Mouse (Mus musculus): ENCODE results near the gene Gtpbp4.
"Not testable (repeated sequence)": the region's sequence is repeated elsewhere in the genome, so short reads cannot be mapped to it uniquely, and the experiment has no call there.

The Gtpbp4 gene

DNA sequence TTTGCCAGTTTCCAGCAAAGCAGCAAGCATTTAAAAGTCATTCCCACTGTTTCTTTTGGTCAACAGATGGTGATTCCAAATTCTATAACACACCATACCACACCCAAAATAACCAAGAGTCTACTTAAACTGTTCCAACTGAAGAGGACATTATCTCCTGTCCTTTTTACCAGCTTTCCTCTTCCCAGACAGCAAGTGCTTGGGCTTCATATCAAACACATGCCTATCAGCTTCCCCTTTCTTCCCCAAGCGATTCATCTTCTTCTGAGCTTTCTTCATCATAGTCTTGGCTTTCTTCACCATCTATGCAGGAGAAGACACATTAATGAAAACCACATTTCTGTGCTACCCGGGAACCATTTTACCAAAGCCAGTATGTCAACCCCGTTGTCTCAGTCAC is 22.9 kb downstream of the Gtpbp4 start:
- in situ Hi-C loops (cut with MboI, MseI), result no loop called here

DNA sequence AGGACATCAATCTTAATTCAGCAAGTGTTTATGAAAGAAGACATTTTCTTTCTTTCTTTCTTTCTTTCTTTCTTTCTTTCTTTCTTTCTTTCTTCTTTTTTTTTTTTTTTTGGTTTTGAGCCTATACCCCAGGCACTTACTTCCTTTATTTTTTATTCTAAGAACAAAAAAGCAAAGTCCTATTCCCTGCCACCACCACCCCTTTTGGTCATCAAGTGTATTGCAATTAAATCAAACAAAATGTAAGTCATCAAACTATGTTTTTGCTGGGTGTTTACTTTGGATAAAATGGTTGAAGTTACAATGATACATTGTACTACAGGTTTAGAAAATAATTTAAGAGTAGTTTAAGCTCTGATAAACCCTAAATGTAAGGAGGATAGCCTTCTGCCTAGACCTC is 23.5 kb downstream of the Gtpbp4 start:
- in situ Hi-C loops (cut with MboI, MseI), result no loop called here

DNA sequence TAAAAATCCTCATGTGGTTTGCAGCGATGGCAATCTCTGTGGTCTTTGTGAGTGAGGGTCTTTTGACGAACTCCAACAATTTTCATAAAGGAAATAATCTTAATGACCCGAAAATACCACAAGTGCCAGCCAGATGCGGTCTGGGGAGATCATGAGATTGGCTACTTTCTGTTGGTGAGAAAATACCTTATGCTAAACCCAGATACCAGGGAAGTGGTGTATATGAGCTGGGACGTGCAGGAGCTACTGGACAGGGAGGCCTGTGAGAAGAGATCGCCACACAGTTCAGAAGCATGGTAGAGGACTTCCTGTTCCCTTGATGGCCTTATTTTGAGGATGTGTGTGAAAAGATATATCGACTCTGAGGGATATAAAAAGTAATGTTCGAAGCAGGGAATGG is 28.1 kb downstream of the Gtpbp4 start:
- in situ Hi-C loops (cut with MboI, MseI), result no loop called here

DNA sequence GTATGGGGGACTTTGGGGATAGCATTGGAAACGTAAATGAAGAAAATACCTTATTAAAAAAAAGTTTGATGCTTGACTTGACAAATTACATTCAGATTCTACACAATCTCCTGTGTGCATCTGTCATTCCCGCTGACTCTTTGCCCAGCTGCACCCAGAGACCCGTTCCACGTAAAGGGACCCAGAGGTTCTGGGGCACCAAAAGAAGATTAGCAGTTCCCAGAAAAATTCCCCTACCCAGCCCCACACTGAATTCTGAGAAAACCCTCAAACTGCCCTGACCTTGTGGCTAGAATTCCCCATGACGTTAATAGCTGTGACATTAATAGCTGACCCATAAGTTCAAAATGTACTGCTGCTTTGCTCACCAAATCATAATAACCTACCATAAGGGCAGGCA is 30.7 kb downstream of the Gtpbp4 start:
- in situ Hi-C loops (cut with MboI, MseI), result no loop called here

DNA sequence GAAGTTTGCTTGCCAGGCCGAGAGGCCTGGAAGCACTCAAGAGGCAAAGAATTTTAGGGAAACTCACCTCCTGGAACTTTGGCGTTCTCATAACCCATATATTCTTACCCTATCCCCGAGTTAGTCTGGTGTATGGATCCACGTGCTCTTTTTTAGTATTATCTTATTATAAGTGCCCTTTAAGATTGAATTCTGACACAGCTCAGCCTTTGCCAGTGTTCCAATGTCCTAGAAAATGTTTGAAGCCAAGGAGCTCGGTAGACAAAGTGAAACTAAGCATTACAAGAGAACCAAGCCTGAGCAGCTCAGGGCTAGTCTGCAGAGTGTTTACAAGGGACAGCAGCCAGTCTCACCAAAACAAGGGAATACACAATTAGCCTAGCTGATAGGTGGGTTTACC is 33.6 kb downstream of the Gtpbp4 start:
- in situ Hi-C loops (cut with MboI, MseI), result not testable (repeated sequence)

DNA sequence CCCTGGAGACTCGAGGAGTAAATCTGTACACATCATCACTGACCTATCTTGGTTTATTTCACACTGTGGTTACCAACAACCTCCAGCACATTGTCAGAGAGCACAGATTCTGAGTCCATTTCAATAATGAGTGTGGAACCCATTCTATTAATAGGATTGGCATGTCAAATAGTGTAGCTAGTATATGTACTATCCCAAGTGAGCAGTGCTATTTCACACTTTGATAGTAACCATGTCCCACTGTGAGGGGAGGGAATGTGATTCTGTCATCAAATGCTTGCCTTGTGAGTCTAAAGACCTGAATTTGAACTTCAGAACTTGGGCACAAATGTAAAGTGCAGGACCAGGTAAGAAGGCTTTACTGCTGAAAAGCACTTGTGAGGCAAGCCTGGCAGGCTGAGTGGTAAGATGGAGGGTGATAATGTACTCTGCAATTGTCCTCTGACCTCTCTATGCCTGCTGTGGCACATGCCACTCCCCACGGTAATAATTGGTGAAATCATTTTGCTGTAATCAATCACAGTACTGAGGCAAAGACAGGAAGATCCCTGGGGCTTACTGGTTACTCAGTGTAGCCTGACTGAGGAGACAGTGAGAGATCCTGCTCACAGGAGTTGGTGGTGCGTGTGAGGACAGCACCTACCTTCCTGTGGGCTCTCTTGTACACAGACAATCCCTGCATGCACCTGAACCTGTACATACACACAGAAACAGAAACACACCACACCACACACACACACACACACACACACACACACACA is 34.6 kb downstream of the Gtpbp4 start:
- in situ Hi-C loops (cut with MboI, MseI), result not testable (repeated sequence)

DNA sequence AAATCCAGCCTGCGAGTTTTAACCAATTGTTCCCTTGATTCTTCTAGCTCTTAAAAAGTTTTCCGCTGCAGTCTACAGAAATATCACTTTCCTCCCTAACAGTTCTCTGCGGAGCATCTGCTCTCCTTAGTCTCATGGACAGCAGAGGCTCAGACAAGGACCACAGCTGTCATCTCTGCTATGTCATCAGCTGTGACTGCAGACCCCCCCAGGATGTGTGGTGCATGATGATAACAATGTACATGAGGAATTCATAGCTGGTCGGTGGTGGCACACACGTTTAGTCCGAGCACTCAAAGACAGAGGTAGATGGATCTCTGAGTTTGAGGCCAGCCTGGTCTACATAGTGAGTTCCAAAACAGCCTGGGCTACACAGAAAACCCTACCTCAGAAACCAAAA is 36.3 kb downstream of the Gtpbp4 start:
- in situ Hi-C loops (cut with MboI, MseI), result not testable (repeated sequence)

DNA sequence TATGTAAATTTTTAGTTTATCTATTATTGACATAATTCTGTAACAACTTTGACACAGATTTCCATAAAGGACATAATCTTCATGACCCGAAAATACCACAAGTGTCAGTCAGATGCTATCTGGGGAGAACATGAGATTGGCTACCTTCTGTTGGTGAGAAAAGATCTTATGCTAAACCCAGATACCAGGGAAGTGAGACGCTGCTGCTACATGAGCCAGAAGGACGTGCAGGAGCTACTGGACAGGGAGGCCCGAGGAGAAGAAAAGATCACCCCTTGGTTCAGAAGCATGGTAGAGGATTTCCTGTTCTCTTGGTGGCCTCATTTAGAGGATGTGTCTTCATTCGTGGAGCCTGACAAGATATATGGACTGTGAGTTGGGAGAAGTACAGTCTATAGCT is 36.8 kb downstream of the Gtpbp4 start:
- in situ Hi-C loops (cut with MboI, MseI), result not testable (repeated sequence)

DNA sequence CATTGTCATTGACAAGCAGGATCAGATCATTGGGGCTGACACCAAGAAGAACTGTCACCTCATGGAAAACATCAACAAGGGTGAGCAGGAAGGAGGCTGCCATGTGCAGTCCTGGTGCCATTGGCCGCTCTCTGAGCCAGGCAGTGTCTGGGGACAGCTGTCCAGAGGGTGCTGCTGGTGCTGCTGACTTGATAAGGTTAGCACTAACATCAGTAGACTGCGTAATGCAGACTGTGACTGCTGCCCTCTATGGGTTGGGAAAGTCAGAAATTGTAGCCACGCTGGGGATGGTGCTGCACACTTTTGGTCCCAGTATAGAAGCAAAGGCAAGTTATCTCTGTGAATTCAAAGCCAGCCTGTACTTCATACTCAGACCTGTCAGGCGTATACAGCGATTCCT is 39.0 kb downstream of the Gtpbp4 start:
- in situ Hi-C loops (cut with MboI, MseI), result not testable (repeated sequence)

DNA sequence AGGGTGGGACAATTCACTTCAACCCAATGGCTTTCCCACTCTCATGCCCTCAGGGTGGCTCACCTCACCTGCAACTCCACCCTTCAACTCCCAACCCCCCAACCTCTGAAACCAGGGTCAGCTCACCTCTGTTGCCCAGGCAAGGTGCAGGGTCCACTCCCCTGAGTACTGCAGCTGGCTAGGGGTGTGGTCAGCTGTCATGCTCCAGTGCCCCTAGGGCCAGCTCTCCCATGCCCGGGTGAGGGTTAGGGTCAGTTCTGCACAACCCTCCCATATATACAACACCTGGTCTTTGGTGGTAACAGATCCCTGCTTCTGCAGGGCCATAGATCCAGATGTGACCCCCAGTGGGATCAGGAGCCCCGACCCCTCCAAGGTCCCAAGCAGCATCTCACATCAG is 40.8 kb downstream of the Gtpbp4 start:
- in situ Hi-C loops (cut with MboI, MseI), result not testable (repeated sequence)

DNA sequence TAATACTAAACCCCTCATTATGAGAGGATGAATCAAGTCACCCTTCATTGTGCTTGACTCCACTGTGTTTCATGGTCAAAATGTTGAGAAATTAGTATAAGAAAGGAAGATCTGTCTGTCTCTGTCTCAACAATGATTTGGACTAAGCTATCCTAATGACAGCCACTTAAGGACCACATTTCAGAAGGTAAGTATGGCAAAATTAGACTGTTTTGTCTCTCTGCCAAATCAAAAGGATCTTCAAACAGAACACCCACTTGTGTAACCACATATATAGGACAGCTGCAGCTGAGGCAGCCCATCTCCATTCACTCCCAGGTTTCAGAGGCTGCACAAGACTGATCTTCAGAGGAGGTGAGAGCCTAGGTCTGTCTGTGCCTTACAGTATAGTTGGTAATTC is 43.3 kb downstream of the Gtpbp4 start, which contains the start of gene Idi2:
Idi2 (plus strand) TSS at position 301 of the 400 bp plus-strand sequence.
- in situ Hi-C loops (cut with MboI, MseI), result not testable (repeated sequence)

DNA sequence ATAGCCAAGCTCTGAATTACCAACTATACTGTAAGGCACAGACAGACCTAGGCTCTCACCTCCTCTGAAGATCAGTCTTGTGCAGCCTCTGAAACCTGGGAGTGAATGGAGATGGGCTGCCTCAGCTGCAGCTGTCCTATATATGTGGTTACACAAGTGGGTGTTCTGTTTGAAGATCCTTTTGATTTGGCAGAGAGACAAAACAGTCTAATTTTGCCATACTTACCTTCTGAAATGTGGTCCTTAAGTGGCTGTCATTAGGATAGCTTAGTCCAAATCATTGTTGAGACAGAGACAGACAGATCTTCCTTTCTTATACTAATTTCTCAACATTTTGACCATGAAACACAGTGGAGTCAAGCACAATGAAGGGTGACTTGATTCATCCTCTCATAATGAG is 47.8 kb downstream of the Gtpbp4 start, which contains the start of gene Gm9745:
Gm9745 (minus strand) TSS at position 101 of the 400 bp plus-strand sequence.
- in situ Hi-C loops (cut with MboI, MseI), result not testable (repeated sequence)

DNA sequence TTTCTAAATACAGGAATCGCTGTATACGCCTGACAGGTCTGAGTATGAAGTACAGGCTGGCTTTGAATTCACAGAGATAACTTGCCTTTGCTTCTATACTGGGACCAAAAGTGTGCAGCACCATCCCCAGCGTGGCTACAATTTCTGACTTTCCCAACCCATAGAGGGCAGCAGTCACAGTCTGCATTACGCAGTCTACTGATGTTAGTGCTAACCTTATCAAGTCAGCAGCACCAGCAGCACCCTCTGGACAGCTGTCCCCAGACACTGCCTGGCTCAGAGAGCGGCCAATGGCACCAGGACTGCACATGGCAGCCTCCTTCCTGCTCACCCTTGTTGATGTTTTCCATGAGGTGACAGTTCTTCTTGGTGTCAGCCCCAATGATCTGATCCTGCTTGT is 52.1 kb downstream of the Gtpbp4 start:
- in situ Hi-C loops (cut with MboI, MseI), result not testable (repeated sequence)

DNA sequence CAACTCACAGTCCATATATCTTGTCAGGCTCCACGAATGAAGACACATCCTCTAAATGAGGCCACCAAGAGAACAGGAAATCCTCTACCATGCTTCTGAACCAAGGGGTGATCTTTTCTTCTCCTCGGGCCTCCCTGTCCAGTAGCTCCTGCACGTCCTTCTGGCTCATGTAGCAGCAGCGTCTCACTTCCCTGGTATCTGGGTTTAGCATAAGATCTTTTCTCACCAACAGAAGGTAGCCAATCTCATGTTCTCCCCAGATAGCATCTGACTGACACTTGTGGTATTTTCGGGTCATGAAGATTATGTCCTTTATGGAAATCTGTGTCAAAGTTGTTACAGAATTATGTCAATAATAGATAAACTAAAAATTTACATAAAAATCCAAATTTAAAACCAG is 54.2 kb downstream of the Gtpbp4 start:
- in situ Hi-C loops (cut with MboI, MseI), result not testable (repeated sequence)

DNA sequence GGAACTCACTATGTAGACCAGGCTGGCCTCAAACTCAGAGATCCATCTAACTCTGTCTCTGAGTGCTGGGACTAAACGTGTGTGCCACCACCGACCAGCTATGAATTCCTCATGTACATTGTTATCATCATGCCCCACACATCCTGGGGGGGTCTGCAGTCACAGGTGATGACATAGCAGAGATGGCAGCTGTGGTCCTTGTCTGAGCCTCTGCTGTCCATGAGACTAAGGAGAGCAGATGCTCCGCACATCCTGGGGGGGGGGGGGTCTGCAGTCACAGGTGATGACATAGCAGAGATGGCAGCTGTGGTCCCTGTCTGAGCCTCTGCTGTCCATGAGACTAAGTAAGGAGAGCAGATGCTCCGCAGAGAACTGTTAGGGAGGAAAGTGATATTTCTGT is 54.8 kb downstream of the Gtpbp4 start:
- in situ Hi-C loops (cut with MboI, MseI), result not testable (repeated sequence)

DNA sequence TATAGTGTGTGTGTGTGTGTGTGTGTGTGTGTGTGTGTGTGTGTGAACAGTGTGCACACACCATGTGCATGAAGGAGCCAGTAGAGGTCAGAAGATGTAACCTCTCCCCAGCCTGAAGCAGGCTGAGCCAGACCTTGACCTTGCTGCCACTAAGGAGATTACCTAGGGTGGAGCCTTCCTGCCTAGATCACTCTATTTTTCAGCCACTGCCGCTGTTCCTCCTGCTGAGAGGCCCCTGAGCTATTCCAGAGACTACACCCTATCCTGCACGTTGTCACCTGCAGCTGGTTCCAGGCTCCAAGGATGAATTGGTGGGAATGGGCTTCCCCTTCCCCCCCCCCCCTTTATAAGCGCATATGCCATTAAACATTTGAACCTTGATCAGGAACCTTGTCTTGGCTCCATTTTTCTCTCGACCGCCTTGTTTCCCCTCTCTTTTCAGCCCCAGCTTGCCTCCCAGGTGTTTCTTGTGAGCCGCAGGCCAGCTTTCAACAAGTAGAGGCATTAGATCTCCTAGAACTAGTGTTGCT is 58.2 kb downstream of the Gtpbp4 start:
- in situ Hi-C loops (cut with MboI, MseI), result not testable (repeated sequence)

DNA sequence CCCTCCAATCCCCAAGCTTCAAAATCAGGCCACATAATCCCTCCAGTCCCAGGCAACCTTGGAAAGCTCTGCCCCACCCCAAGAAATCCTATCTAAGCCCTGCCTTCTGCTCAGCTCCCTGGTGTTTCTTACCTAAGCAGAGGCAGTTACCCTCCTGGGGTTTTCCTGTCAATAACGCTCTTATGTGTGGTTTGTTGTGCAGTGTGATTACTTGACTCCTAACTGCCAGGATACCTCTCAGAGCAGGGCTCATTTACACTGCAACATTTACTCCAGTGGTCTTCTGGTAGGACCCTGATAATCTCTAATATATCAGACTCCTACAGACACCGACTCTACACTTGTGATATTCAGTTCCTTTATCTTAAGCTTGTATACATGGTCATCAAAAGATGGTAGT is 62.4 kb downstream of the Gtpbp4 start:
- in situ Hi-C loops (cut with MboI, MseI), result no loop called here

Measured in T-helper 17 cell (primary cell).